Mouse (Mus musculus) stomach, postnatal 0 days (tissue): ENCODE data around the gene Gps2.

Experiments
- CTCF ChIP-seq: IDR thresholded peaks from 2 replicates; pipeline ENCODE4 v1.5.1; 2016; ENCODE audit warnings: antibody characterized with exemption, low read depth, mild to moderate bottlenecking, moderate library complexity
- EP300 ChIP-seq: optimal IDR thresholded peaks from 2 replicates; pipeline ENCODE3; 2016; ENCODE audit warnings: antibody characterized with exemption

- peak; percentile 90 for TF ChIP-seq CTCF
- TF ChIP-seq EP300: no peak
Observed at GRCm38 (mm10) chr11:69880506-69880852, 33.2 kb upstream of the Gps2 start.
